Mouse (Mus musculus) lung, adult 2 months (tissue): ENCODE results near the gene Fmnl3.

Experiments
- CTCF ChIP-seq: fragments of 200-500 bp; IDR thresholded peaks from 2 replicates; pipeline ENCODE4 v1.5.1; 2011; ENCODE audit warnings: mild to moderate bottlenecking, low read length, control low read depth; ENCODE audit not compliant: insufficient read depth
- POLR2A ChIP-seq: fragments of 200-500 bp; IDR thresholded peaks from 2 replicates; pipeline ENCODE4 v1.6.1; 2011; ENCODE audit warnings: low read depth, mild to moderate bottlenecking, control low read depth, low read length, borderline replicate concordance; ENCODE audit errors: extremely low read depth

DNA sequence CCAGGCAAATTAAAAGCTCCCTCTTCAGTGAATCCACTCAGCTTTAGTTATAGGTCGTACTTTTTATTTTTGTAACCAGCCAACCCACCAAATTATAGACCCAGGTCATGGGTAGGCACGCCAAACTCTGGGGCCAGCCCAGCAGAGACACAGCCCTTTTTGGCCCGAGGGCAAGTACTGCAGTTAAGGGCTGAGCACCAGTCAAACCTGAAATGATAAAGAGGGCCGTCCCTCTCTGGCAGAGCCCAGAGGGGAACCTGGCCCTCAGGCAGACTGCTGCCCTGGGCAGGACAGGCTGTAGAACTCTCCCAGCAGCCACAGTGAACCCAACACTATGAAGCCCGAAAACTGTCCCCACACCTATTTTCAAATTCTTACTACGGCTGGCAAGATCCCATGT, 13.8 kb downstream of the Fmnl3 start:
- TF ChIP-seq CTCF (no peak), POLR2A (no peak)
